Mouse (Mus musculus): ENCODE measurements around the gene Ccl12. TPM values are rescaled to one million over a fixed set of nuclear protein-coding genes. Genes with fewer than 3 reads are reported as not detected.

The Ccl12 gene
- polyA plus RNA-seq, 1 experiment from 2014 or later, result 0.52 TPM

- 61% methylated on average over 3 of the region's 3 CpGs for WGBS (ENCODE audit: insufficient replicate concordance)
Observed at GRCm38 (mm10) chr11:82114885-82115284, 13.2 kb downstream of the Ccl12 start, which contains the start of gene Ccl8. TSS of gene Ccl8 (plus strand) at chr11:82115185.

GRCm38 (mm10) chr11:82116041-82116440 is 14.4 kb downstream of the Ccl12 start:
- no peaks in the 10 kb centered on the region for H3K27me3 ChIP-seq (ENCODE audit: control insufficient read depth, insufficient read depth, low read depth, low read length)
- H3K9me3 ChIP-seq (replicated peaks; ENCODE audit: control insufficient read depth, low read length), result no peaks in the 10 kb centered on the region
- ATAC-seq (ENCODE audit: low read depth), result no peak
- 57% methylated on average over 3 of the region's 3 CpGs for WGBS (ENCODE audit: insufficient replicate concordance)
- no peak overlapping the region for H3K27ac ChIP-seq (ENCODE audit: low read length)
- no peak overlapping the region for H3K4me3 ChIP-seq (ENCODE audit: low read depth, low read length)
- H3K36me3 ChIP-seq (ENCODE audit: control insufficient read depth, insufficient read depth), result no peaks in the 10 kb centered on the region
- no peak overlapping the region for H3K4me2 ChIP-seq (ENCODE audit: low read depth, low read length)
- no peaks in the 10 kb centered on the region for H3K4me1 ChIP-seq (ENCODE audit: control insufficient read depth, low read depth, low read length)
- H3K9ac ChIP-seq (ENCODE audit: low read depth, low read length), result no peak overlapping the region

More at GRCm38 (mm10) chr11:82114885-82115284, 13.2 kb downstream of the Ccl12 start, which contains the start of gene Ccl8:
- Histone ChIP-seq H3K4me3 (ENCODE audit: low read depth, low read length) (no peak within 1 kb of the TSS), H3K4me2 (ENCODE audit: low read depth, low read length) (no peak within 1 kb of the TSS), H3K36me3 (ENCODE audit: control insufficient read depth, insufficient read depth) (no peaks in the 10 kb centered on the region), H3K9ac (ENCODE audit: low read depth, low read length) (no peak within 1 kb of the TSS), H3K4me1 (ENCODE audit: control insufficient read depth, low read depth, low read length) (no peaks in the 10 kb centered on the region), H3K27ac (ENCODE audit: low read length) (no peak within 1 kb of the TSS), H3K27me3 (ENCODE audit: control insufficient read depth, insufficient read depth, low read depth, low read length) (no peaks in the 10 kb centered on the region), H3K9me3 (replicated peaks; ENCODE audit: control insufficient read depth, low read length) (no peaks in the 10 kb centered on the region)
- ATAC-seq (ENCODE audit: low read depth), result no peak

GRCm38 (mm10) chr11:82132977-82133376 is 31.3 kb downstream of the Ccl12 start:
- no peak overlapping the region for H3K4me3 ChIP-seq (ENCODE audit: low read depth, low read length)
- H3K9ac ChIP-seq (ENCODE audit: low read depth, low read length), result no peak overlapping the region
- no peaks in the 10 kb centered on the region for H3K36me3 ChIP-seq (ENCODE audit: control insufficient read depth, insufficient read depth)
- no peak overlapping the region for H3K4me2 ChIP-seq (ENCODE audit: low read depth, low read length)
- no peaks in the 10 kb centered on the region for H3K27me3 ChIP-seq (ENCODE audit: control insufficient read depth, insufficient read depth, low read depth, low read length)
- H3K9me3 ChIP-seq (replicated peaks; ENCODE audit: control insufficient read depth, low read length), result no peaks in the 10 kb centered on the region
- H3K27ac ChIP-seq (ENCODE audit: low read length), result no peak overlapping the region
- no peak for ATAC-seq (ENCODE audit: low read depth)
- WGBS (ENCODE audit: insufficient replicate concordance), result 32% methylated on average over 1 of the region's 1 CpGs
- no peaks in the 10 kb centered on the region for H3K4me1 ChIP-seq (ENCODE audit: control insufficient read depth, low read depth, low read length)

GRCm38 (mm10) chr11:82136196-82136595 is 34.6 kb downstream of the Ccl12 start:
- H3K9ac ChIP-seq (ENCODE audit: low read depth, low read length), result no peak overlapping the region
- no peak for ATAC-seq (ENCODE audit: low read depth)
- H3K4me1 ChIP-seq (ENCODE audit: control insufficient read depth, low read depth, low read length), result no peaks in the 10 kb centered on the region
- H3K9me3 ChIP-seq (replicated peaks; ENCODE audit: control insufficient read depth, low read length), result no peaks in the 10 kb centered on the region
- no peak overlapping the region for H3K4me2 ChIP-seq (ENCODE audit: low read depth, low read length)
- no peak overlapping the region for H3K4me3 ChIP-seq (ENCODE audit: low read depth, low read length)
- no peaks in the 10 kb centered on the region for H3K36me3 ChIP-seq (ENCODE audit: control insufficient read depth, insufficient read depth)
- H3K27me3 ChIP-seq (ENCODE audit: control insufficient read depth, insufficient read depth, low read depth, low read length), result no peaks in the 10 kb centered on the region
- no peak overlapping the region for H3K27ac ChIP-seq (ENCODE audit: low read length)
- WGBS (ENCODE audit: insufficient replicate concordance), result 59% methylated on average over 2 of the region's 2 CpGs

- Histone ChIP-seq H3K27ac (ENCODE audit: low read length) (no peak overlapping the region), H3K4me3 (ENCODE audit: low read depth, low read length) (no peak overlapping the region), H3K36me3 (ENCODE audit: control insufficient read depth, insufficient read depth) (no peaks in the 10 kb centered on the region), H3K4me2 (ENCODE audit: low read depth, low read length) (no peak overlapping the region), H3K9ac (ENCODE audit: low read depth, low read length) (no peak overlapping the region), H3K27me3 (ENCODE audit: control insufficient read depth, insufficient read depth, low read depth, low read length) (no peaks in the 10 kb centered on the region), H3K9me3 (replicated peaks; ENCODE audit: control insufficient read depth, low read length) (no peaks in the 10 kb centered on the region), H3K4me1 (ENCODE audit: control insufficient read depth, low read depth, low read length) (no peaks in the 10 kb centered on the region)
- no peak for ATAC-seq (ENCODE audit: low read depth)
- 56% methylated on average over 7 of the region's 7 CpGs for WGBS (ENCODE audit: insufficient replicate concordance)
Observed at GRCm38 (mm10) chr11:82139492-82140094, 37.9 kb downstream of the Ccl12 start.

Other genes with a start within 250 kb of the Ccl12 start
- not detected in 2 replicates for gene 5530401A14Rik, start 241.2 kb upstream of the Ccl12 start, polyA plus RNA-seq (2015; fragmentation: Nextera tagmentation; extraction: Ambion mirVana)
- gene Asic2, start 133.4 kb upstream of the Ccl12 start, polyA plus RNA-seq (2015; fragmentation: Nextera tagmentation; extraction: Ambion mirVana), result 0.02 TPM in 1 of 2 replicates, not detected in the other
- 0.78 and 1.2 TPM in 2 replicates for gene Ccl2, start 66.3 kb upstream of the Ccl12 start, polyA plus RNA-seq (2015; fragmentation: Nextera tagmentation; extraction: Ambion mirVana)
- gene Gm17268, start 63.3 kb upstream of the Ccl12 start, polyA plus RNA-seq (2015; fragmentation: Nextera tagmentation; extraction: Ambion mirVana), result not detected in 2 replicates
- 0.12 and 0.35 TPM in 2 replicates for gene Ccl7, start 56.1 kb upstream of the Ccl12 start, polyA plus RNA-seq (2015; fragmentation: Nextera tagmentation; extraction: Ambion mirVana)
- 0.08 and 0.85 TPM in 2 replicates for gene Ccl11, start 44.0 kb upstream of the Ccl12 start, polyA plus RNA-seq (2015; fragmentation: Nextera tagmentation; extraction: Ambion mirVana)
- not detected in 2 replicates for gene Ccl8, start 13.3 kb downstream of the Ccl12 start, polyA plus RNA-seq (2015; fragmentation: Nextera tagmentation; extraction: Ambion mirVana)
- gene Ccl1, start 203.8 kb downstream of the Ccl12 start, polyA plus RNA-seq (2015; fragmentation: Nextera tagmentation; extraction: Ambion mirVana), result not detected in 2 replicates

All from liver, embryonic 16.5 days (tissue).